Mouse (Mus musculus) cerebellum, adult 2 months (tissue): ENCODE measurements at regions not wholly inside any gene's neighbourhood (a gene's known extent, or its start where the extent isn't known, plus 50 kb on each side); places are given as distances from the start of the nearest gene placed in this dataset.

Experiments used
- CTCF ChIP-seq: fragments of 200-500 bp; IDR thresholded peaks from 2 replicates; pipeline ENCODE4 v1.5.1; 2011; ENCODE audit warnings: low read depth, mild to moderate bottlenecking, control low read depth, low read length, moderate library complexity, borderline replicate concordance; ENCODE audit not compliant: insufficient read depth
- POLR2A ChIP-seq: fragments of 200-500 bp; IDR thresholded peaks from 2 replicates; pipeline ENCODE4 v1.6.1; 2011; ENCODE audit warnings: low read length, control low read depth, borderline replicate concordance; ENCODE audit not compliant: insufficient read depth

GRCm38 (mm10) chr4:40354456-40354855 lies 75.2 kb upstream of the Ndufb6 start:
- no peak for TF ChIP-seq POLR2A
- no peak for TF ChIP-seq CTCF
